Mouse (Mus musculus): Measurements from ENCODE around the gene D17Wsu92e. TPM values are rescaled to one million over a fixed set of nuclear protein-coding genes. Genes with fewer than 3 reads are reported as not detected.
"Not testable (repeated sequence)": the region's sequence is repeated elsewhere in the genome, so short reads cannot be mapped to it uniquely, and the experiment has no call there.

Gene D17Wsu92e
- polyA plus RNA-seq, 1 experiment from 2014 or later: 18.3 TPM

DNA sequence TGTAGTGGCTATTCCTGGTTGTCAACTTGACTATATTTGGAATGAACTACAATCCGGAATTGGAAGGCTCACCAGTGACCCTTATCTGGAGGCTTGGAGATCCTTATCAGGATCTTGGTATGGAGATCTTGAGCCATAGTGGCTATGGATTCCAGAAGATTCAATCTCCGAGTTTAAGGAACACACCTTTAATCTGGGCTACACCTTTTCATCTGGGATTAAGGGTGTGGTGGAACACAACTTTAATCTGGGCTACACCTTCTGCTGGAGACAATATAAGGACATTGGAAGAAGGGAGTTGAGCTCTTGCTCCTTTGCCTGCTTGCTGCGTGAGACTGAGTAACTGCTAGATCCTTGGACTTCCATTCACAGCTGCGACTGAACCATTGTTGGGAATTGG, 17.4 kb upstream of the D17Wsu92e start, which contains the start of gene Snrpc:
Gene Snrpc, plus strand, starts transcription at position 301 of the 400 bp plus-strand sequence.
- H3K27ac ChIP-seq; H3K9ac ChIP-seq; ATAC-seq (ENCODE audit: insufficient number of reproducible peaks, insufficient read depth, low FRiP score, low TSS enrichment, low read depth); H3K27me3 ChIP-seq; H3K9me3 ChIP-seq; H3K4me1 ChIP-seq: not testable (repeated sequence)
- H3K4me2 ChIP-seq: peak within 1 kb of the TSS; percentile 80; the same call in 1 of the 2 replicates
- WGBS: 87% methylated on average over 4 of the region's 4 CpGs
- peak within 1 kb of the TSS; percentile 75; the same call in 1 of the 2 replicates for H3K4me3 ChIP-seq
- H3K36me3 ChIP-seq: peaks cover 11% of the 10 kb centered on the region

DNA sequence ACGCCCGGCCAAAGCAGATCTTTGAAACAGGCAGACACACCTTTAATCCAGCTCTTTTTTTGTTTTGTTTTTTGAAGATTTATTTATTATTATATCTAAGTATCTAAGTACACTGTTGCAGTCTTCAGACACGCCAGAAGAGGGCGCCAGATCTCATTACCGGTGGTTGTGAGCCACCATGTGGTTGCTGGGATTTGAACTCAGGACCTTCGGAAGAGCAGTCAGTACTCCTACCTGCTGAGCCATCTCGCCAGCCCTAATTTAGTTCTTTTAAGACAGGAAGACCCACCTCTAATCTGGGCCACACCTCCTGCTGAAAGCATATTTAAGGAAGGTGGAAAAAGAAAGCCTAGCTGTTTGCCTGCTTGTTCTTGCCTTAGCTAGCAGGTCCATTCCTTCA, 10.0 kb upstream of the D17Wsu92e start:
- H3K4me3 ChIP-seq: no peak overlapping the region
- no peak overlapping the region for H3K27ac ChIP-seq
- ATAC-seq (ENCODE audit: insufficient number of reproducible peaks, insufficient read depth, low FRiP score, low TSS enrichment, low read depth): no peak
- no peaks in the 10 kb centered on the region for H3K27me3 ChIP-seq
- peaks cover 18% of the 10 kb centered on the region; the same call in 1 of the 2 replicates for H3K4me1 ChIP-seq
- H3K4me2 ChIP-seq: no peak overlapping the region
- H3K9ac ChIP-seq: no peak overlapping the region
- no peaks in the 10 kb centered on the region for H3K9me3 ChIP-seq
- whole genome bisulfite sequencing: 53% methylated on average over 7 of the region's 7 CpGs
- no peaks in the 10 kb centered on the region for H3K36me3 ChIP-seq

DNA sequence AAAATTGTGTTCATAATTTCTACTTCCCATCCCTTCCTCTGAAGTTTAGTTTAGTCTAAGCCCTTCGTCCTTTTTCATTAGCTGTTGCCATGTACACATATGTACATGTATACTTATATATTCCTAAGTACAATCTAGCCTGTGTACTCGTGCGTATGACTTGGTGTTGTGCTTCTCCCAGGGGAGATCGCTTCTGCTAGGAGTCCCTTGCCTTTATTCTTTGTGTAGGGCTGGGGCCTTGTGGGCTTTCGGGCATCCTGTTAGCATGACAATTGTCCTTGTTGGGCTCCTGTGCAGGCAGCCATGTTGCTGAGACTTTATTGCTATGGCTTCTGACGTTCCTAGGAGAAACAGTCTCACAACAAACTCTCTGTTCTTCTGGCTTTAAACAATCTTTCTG, 7.1 kb upstream of the D17Wsu92e start:
- Histone ChIP-seq H3K36me3 (no peaks in the 10 kb centered on the region), H3K27ac (no peak overlapping the region), H3K9me3 (no peaks in the 10 kb centered on the region), H3K4me3 (no peak overlapping the region), H3K4me1 (peaks cover 21% of the 10 kb centered on the region; the same call in 1 of the 2 replicates), H3K4me2 (peak overlapping the region; percentile 61), H3K27me3 (no peaks in the 10 kb centered on the region), H3K9ac (no peak overlapping the region)
- 25% methylated on average over 6 of the region's 6 CpGs for WGBS
- ATAC-seq (ENCODE audit: insufficient number of reproducible peaks, insufficient read depth, low FRiP score, low TSS enrichment, low read depth): no peak

DNA sequence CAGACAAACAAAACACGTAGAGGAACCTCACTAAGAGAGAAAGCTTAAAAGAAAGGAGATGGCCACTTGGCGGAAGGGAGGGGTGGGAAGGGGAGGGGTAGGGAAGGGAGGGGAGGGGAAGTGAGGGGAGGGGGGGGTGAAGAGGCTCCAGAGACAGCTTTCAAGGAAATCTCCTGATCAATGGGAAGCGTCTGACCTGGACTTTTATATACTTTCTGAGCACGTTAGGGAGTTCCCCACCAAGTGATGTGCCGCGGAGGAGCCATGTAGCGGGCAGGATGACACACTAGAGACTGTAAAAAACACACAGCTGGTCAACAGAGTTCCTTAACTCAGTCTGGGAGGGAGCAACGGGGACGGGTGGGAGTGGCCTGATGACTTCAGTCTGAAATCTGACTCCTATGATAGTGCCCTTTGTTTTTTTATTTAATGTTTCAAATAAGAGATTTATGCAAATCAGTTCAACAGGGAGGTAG, 6.5 kb upstream of the D17Wsu92e start:
- Histone ChIP-seq H3K9me3 (no peaks in the 10 kb centered on the region), H3K4me1 (peaks cover 21% of the 10 kb centered on the region; the same call in 1 of the 2 replicates), H3K9ac (peak overlapping the region; percentile 62; the same call in 1 of the 2 replicates), H3K27me3 (no peaks in the 10 kb centered on the region), H3K36me3 (no peaks in the 10 kb centered on the region), H3K4me3 (peak overlapping the region; percentile 36), H3K27ac (peak overlapping the region; percentile 63), H3K4me2 (peak overlapping the region; percentile 61)
- 2% methylated on average over 9 of the region's 9 CpGs for WGBS
- ATAC-seq (ENCODE audit: insufficient number of reproducible peaks, insufficient read depth, low FRiP score, low TSS enrichment, low read depth): no peak

- Histone ChIP-seq H3K36me3 (no peaks in the 10 kb centered on the region), H3K9ac (0 out of 2 replicates have a peak overlapping the region, but pooled peaks have one; percentile 62), H3K27me3 (no peaks in the 10 kb centered on the region), H3K4me1 (peaks cover 28% of the 10 kb centered on the region), H3K4me3 (peak overlapping the region; percentile 36), H3K4me2 (peak overlapping the region; percentile 61), H3K27ac (peak overlapping the region; percentile 63), H3K9me3 (no peaks in the 10 kb centered on the region)
- peak; percentile 48 for ATAC-seq (ENCODE audit: insufficient number of reproducible peaks, insufficient read depth, low FRiP score, low TSS enrichment, low read depth)
- 3% methylated on average over 22 of the region's 22 CpGs for WGBS
These were observed 5.8 kb upstream of the D17Wsu92e start for GRCm38 (mm10) chr17:27825984-27826905.

DNA sequence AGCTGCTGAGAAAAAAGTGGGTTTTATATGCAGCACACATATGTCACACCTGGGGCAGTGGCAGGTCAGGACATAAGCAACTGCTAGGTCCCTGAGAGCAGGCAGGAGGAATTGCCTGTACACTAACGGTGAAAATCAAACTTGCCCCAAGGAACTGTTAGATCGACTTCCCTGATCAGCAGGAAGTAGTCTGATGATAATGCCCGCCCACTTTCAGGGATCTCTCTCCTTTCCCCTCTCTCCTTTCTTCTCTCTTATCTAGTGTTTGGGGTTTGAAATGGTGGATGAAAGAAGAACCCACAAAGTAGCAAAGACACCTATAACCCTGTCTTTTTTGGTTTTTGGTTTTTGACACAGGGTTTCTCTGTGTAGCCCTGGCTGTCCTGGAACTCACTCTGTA, 5.1 kb upstream of the D17Wsu92e start:
- no peak for ATAC-seq (ENCODE audit: insufficient number of reproducible peaks, insufficient read depth, low FRiP score, low TSS enrichment, low read depth)
- H3K4me3 ChIP-seq: peak overlapping the region; percentile 36; the same call in 1 of the 2 replicates
- H3K27ac ChIP-seq: no peak overlapping the region
- whole genome bisulfite sequencing: 21% methylated on average over 3 of the region's 3 CpGs
- H3K27me3 ChIP-seq: no peaks in the 10 kb centered on the region
- peak overlapping the region; percentile 61 for H3K4me2 ChIP-seq
- no peaks in the 10 kb centered on the region for H3K36me3 ChIP-seq
- H3K4me1 ChIP-seq: peaks cover 30% of the 10 kb centered on the region
- H3K9ac ChIP-seq: no peak overlapping the region
- no peaks in the 10 kb centered on the region for H3K9me3 ChIP-seq

DNA sequence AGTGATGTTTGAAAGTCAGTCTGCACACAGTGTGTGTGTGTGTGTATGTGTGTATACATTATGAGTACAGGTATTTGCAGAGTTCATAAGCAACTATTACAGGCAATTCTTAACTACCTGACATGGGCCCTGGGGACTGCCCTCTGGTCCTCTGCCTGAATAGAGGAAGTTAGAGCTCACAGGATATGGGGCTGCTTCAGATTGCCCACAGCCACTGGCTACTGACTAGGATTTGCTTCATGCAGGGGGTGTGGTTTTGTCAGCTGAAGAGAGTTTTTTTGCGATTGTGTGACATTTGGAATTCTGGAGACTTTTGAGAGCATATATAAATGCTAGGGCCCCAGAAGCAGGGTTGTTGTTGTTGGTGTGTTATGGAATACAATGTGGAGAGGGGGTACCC, 4.5 kb upstream of the D17Wsu92e start:
- Histone ChIP-seq H3K27me3 (no peaks in the 10 kb centered on the region), H3K27ac (no peak overlapping the region), H3K4me2 (no peak overlapping the region; the same call in 1 of the 2 replicates), H3K9ac (no peak overlapping the region), H3K9me3 (no peaks in the 10 kb centered on the region), H3K4me1 (peaks cover 30% of the 10 kb centered on the region), H3K36me3 (no peaks in the 10 kb centered on the region), H3K4me3 (no peak overlapping the region)
- WGBS: 64% methylated on average over 1 of the region's 1 CpGs
- ATAC-seq (ENCODE audit: insufficient number of reproducible peaks, insufficient read depth, low FRiP score, low TSS enrichment, low read depth): no peak

DNA sequence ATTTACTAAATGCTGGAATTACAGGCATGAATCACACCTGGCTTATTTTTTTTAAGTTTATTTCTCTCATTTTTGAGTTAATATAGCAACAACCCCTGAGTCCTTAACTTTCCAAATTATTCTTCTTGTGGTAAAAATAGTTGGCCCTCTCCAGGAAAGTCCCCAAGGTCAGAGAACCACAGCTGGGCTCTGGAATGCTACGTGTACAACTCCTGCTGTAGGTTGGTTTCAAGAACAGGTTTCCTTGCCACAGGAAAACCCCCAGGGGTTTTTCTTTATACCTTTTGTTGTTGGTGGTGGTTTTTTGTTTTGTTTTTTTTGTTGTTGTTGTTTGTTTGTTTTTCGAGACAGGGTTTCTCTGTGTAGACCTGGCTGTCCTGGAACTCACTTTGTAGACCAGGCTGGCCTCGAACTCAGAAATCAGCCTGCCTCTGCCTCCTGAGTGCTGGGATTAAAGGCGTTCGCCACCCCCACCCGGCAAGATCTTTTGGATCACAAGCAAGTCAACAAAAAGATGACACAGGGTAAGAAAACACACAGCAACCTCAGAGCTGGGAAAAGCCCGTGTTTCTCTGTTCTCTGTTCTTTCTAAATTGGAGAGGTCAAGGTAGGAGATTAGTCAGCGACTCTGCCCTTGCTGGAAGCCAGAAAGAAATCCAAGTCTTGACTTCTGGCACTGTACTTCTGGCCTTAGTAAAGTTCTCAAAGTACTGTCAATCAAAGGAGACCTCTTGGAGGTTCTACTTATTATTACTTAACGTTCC, 2.9 kb upstream of the D17Wsu92e start:
- ATAC-seq (ENCODE audit: insufficient number of reproducible peaks, insufficient read depth, low FRiP score, low TSS enrichment, low read depth): no peak
- no peak overlapping the region for H3K27ac ChIP-seq
- no peak overlapping the region for H3K4me3 ChIP-seq
- H3K36me3 ChIP-seq: no peaks in the 10 kb centered on the region
- H3K27me3 ChIP-seq: no peaks in the 10 kb centered on the region
- 72% methylated on average over 9 of the region's 9 CpGs for WGBS
- H3K4me1 ChIP-seq: peaks cover 42% of the 10 kb centered on the region
- no peak overlapping the region for H3K9ac ChIP-seq
- no peaks in the 10 kb centered on the region for H3K9me3 ChIP-seq
- H3K4me2 ChIP-seq: no peak overlapping the region

DNA sequence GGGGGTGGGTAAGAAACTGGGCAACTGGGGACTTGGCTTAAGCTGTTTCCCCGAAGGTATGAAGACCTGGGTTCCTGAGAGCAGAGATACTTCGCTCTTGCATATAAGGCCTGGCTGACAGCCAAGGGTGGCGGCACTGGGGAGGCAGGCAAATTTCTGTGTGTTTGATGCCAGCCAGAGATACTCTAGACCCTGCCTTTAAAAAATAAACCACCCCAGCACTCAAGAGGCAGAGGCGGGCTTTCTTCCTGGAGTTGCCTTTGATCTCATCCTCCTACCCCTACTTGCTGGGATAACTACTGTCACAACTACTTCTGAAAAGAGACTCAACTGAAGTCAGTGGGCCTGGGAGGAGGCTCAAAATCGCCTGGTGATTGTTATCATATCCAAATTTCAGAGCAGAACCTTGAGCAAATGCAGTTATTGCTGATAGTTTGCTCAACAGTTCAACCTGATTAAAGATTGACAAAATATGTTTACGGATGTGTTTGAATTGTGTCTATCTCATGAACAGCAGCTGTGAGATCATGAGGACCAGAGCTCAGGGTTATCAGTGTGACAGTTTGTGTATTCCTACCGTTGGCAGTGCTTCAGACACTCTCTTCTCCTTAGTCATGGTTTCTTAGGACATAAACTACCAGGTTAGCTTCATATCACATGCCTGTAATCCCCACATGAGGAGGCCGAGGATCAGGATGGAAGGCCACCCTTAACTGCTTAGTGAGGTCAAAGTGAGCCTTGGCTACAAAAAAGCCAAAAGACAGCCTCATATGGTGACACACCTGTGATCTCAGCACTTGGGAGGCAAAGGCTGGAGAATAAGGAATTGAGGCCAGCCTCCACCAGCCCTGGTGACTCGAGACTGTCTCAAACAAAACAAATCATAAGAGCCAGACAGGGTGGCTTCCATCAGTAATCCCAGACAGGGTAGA, 1.2 kb upstream of the D17Wsu92e start:
- ATAC-seq (ENCODE audit: insufficient number of reproducible peaks, insufficient read depth, low FRiP score, low TSS enrichment, low read depth): no peak
- peaks cover 40% of the 10 kb centered on the region for H3K4me1 ChIP-seq
- WGBS: 66% methylated on average over 9 of the region's 9 CpGs
- H3K36me3 ChIP-seq: no peaks in the 10 kb centered on the region
- H3K27me3 ChIP-seq: no peaks in the 10 kb centered on the region
- peak overlapping the region; percentile 85 for H3K27ac ChIP-seq
- no peaks in the 10 kb centered on the region for H3K9me3 ChIP-seq
- peak overlapping the region; percentile 97 for H3K9ac ChIP-seq
- H3K4me3 ChIP-seq: peak overlapping the region; percentile 98
- peak overlapping the region; percentile 68 for H3K4me2 ChIP-seq

- Histone ChIP-seq H3K4me1 (peaks cover 27% of the 10 kb centered on the region), H3K9me3 (no peaks in the 10 kb centered on the region), H3K27me3 (no peaks in the 10 kb centered on the region), H3K4me3 (peak overlapping the region; percentile 98), H3K4me2 (peak overlapping the region; percentile 87), H3K27ac (peak overlapping the region; percentile 82), H3K36me3 (no peaks in the 10 kb centered on the region), H3K9ac (peak overlapping the region; percentile 97)
- WGBS: under 1% methylated on average over 37 of the region's 62 CpGs
- peak; percentile 79 for ATAC-seq (ENCODE audit: insufficient number of reproducible peaks, insufficient read depth, low FRiP score, low TSS enrichment, low read depth)
These were observed 379 bp downstream of the D17Wsu92e start for GRCm38 (mm10) chr17:27819971-27820567.

Measured in embryonic facial prominence, embryonic 13.5 days (tissue).